Mouse (Mus musculus) cerebellum, adult 2 months (tissue): ENCODE results near the gene Olfr134. TPM values are rescaled to one million over a fixed set of nuclear protein-coding genes. Genes with fewer than 3 reads are reported as not detected.
"Not testable (repeated sequence)": the region's sequence is repeated elsewhere in the genome, so short reads cannot be mapped to it uniquely, and the experiment has no call there.

ENCODE experiments used
- DNase-seq, 2 experiments: peaks; one replicate each; pipeline ENCODE4 v3.0.0; 2021
- H3K27ac ChIP-seq: fragments of 200-500 bp; 2 replicates; pipeline ENCODE4 v1.5.1; 2012; ENCODE audit warnings: low read length, control low read depth, inconsistent platforms; ENCODE audit not compliant: insufficient read depth
- H3K27me3 ChIP-seq: fragments of 200-500 bp; 2 replicates; pipeline ENCODE4 v1.6.1; 2012; ENCODE audit warnings: inconsistent platforms, mild to moderate bottlenecking, low read length, moderate library complexity; ENCODE audit not compliant: control insufficient read depth, insufficient read depth
- H3K4me1 ChIP-seq: fragments of 200-500 bp; 2 replicates; pipeline ENCODE4 v1.6.1; 2011; ENCODE audit warnings: low read length; ENCODE audit not compliant: control insufficient read depth, insufficient read depth
- H3K4me3 ChIP-seq: fragments of 200-500 bp; replicated peaks from 2 replicates; pipeline ENCODE3; 2011; ENCODE audit warnings: mild to moderate bottlenecking, low read depth, low read length, control low read depth; ENCODE audit not compliant: insufficient read depth
- CTCF ChIP-seq: fragments of 200-500 bp; IDR thresholded peaks from 2 replicates; pipeline ENCODE4 v1.5.1; 2011; ENCODE audit warnings: low read depth, mild to moderate bottlenecking, control low read depth, low read length, moderate library complexity, borderline replicate concordance; ENCODE audit not compliant: insufficient read depth
- POLR2A ChIP-seq: fragments of 200-500 bp; IDR thresholded peaks from 2 replicates; pipeline ENCODE4 v1.6.1; 2011; ENCODE audit warnings: low read length, control low read depth, borderline replicate concordance; ENCODE audit not compliant: insufficient read depth
- WGBS: fragments of 180-500 bp; shearing (Covaris S2); methylation state at CpG from one replicate; pipeline ENCODE4 v1.1.7; 2018; 5-methylcytosine and 5-hydroxymethylcytosine counted together
- polyA plus RNA-seq: library from polyadenylated mRNA; depleted of rRNA; stranded (reverse); fragments of >200 nt; gene quantifications from 2 replicates; pipeline ENCODE4 v1.2.3, GENCODE M21; 2012; rRNA removed

The Olfr134 gene
- polyA plus RNA-seq, result not detected in 2 replicates

DNA sequence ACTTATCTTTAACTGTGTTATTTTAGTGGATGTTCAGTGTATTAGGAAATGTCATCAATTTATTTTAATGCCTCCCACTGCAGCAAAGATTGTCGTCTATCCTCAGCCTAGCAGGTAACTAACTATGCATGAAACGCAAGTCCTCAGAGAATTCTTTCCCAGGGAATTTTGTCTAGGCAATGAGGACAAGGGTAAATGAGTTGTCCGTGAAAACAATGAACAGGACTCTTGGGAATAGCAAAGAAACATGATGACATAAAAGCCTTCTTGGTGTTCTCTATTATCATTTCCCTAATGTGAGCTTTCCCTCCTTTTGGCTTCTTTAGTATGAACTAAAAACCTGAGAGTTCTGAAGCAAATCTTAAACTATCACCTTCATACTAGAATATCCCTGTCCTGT is at the start of gene Olfr134:
TSS of gene Olfr134 (plus strand) at position 301 of the 400 bp plus-strand sequence.
- 55% methylated on average over 3 of the region's 3 CpGs for WGBS
- DNase-seq, result no peak
- Histone ChIP-seq H3K4me1 (no peaks in the 10 kb centered on the region), H3K4me3 (no peak within 1 kb of the TSS), H3K27ac (no peak within 1 kb of the TSS), H3K27me3 (no peaks in the 10 kb centered on the region)
- TF ChIP-seq CTCF, result no peak
- no peak for TF ChIP-seq POLR2A

DNA sequence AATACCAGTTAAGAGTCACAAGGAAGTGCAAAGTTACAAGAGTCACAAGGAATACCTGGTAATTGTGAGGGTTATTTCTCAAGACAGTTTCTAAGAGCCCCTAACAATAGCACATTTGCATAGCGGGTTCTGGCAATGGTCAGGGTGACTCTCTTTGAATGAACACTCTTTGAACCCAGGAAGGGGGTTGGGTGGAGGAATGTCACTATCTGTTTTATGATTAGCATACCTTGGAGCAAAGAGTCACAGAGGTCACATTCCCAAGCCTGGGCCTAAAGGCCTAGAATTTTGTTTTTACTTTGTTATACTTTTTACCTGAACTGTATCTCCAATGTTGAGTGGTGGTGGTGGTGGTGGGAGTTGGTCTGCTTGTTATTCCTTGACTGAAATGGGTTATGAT is 47.0 kb upstream of the Olfr134 start:
- not testable (repeated sequence) for H3K27me3 ChIP-seq, DNase-seq, H3K4me1 ChIP-seq, H3K27ac ChIP-seq, H3K4me3 ChIP-seq
- 90% methylated on average over 1 of the region's 1 CpGs for WGBS

DNA sequence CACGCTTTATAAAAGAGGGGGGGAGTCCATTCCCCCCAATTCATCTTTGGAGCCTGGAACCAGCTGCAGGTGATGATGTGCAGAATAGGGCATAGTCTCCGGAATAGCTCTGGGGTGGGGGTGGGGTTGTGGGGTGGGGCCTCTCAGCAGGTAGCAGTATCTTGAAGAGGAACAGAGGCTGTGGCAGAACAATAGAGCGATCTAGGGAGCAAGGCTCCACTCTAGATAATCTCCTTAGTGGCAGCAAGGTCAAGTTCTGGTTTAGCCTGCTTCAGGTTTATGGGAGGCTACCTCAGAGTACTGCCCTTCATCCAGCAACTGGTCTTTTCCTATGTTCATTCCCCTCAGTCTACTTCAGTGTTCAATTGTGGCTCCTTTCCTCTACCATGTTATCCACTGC is 45.8 kb upstream of the Olfr134 start:
- not testable (repeated sequence) for H3K4me3 ChIP-seq, H3K27ac ChIP-seq
- WGBS, result 60% methylated on average over 3 of the region's 3 CpGs

DNA sequence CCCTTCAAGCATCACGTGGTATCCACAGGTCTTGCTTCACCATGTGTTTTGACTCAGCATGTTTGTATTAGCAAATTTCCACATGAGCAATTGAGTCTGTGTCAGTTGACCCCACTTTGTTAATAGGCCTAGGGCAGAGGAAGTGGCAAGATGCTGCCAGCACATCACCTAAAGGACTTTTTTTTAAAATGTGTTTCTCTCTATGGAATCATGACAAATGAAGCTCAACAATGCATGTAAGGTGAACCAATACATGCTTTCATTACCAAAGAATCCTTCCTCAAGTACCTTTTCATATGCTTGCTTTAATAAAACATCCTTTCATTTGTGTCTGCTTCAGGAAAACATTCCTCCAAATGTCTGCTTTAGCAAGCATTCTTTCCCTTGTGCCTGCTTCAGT is 36.8 kb upstream of the Olfr134 start, which contains the start of gene Olfr132:
TSS of gene Olfr132 (minus strand) at position 101 of the 400 bp plus-strand sequence.
- 64% methylated on average over 1 of the region's 1 CpGs for WGBS
- Histone ChIP-seq H3K4me1 (no peaks in the 10 kb centered on the region), H3K4me3 (no peak within 1 kb of the TSS), H3K27ac (no peak within 1 kb of the TSS), H3K27me3 (no peaks in the 10 kb centered on the region)
- DNase-seq, result no peak
- TF ChIP-seq CTCF (no peak), POLR2A (no peak)

More for the DNA sequence above, 45.8 kb upstream of the Olfr134 start:
- DNase-seq, H3K27me3 ChIP-seq, H3K4me1 ChIP-seq: not testable (repeated sequence)

DNA sequence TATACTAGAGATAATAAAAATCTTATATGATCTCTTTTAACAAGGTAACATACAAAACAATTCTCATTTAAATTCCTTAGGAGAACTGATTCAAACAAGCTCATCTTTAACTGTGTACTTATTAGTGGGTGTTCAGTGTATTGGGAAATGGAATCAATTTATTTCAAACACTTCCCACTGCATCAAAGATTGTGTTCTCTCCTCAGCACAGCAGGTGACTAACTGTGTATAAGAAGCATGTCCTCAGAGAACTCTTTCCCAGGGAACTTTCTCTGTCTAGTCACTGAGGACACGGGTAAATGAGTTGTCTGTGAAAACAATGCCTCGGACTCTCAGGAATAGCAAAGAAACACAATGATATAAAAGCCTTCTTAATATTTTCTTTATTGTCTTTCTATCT is 26.2 kb upstream of the Olfr134 start, which contains the start of gene Olfr133:
TSS of gene Olfr133 (plus strand) at position 301 of the 400 bp plus-strand sequence.
- no peak for DNase-seq
- Histone ChIP-seq H3K4me1 (no peaks in the 10 kb centered on the region), H3K4me3 (no peak within 1 kb of the TSS), H3K27ac (no peak within 1 kb of the TSS), H3K27me3 (no peaks in the 10 kb centered on the region)
- 5% methylated on average over 2 of the region's 2 CpGs for WGBS
- TF ChIP-seq POLR2A (no peak), CTCF (no peak)

DNA sequence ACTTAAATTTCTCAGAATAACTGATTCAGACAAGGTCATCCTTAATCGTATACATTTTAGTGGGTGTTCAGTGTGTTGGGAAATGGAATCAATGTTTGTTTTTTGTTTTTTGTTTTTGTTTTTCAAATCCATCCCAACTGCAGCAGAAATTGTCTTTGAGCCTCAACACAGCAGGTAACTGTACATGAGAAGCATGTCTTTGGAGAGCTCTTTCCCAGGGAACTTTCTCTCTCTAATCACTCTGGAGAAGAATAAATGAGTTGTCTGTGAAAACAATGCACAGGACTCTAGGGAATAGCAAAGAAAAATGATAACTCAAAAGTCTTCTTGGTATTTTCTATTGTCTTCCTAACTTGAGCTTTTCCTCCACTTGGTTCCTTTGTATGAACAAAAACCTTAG is 32.8 kb downstream of the Olfr134 start, which contains the start of gene Olfr135:
TSS of gene Olfr135 (plus strand) at position 301 of the 400 bp plus-strand sequence.
- H3K27me3 ChIP-seq, result no peaks in the 10 kb centered on the region
- DNase-seq, result no peak
- H3K4me3 ChIP-seq, result no peak within 1 kb of the TSS
- TF ChIP-seq CTCF, result no peak
- no peak for TF ChIP-seq POLR2A
- WGBS, result 93% methylated on average over 1 of the region's 1 CpGs
- no peak within 1 kb of the TSS for H3K27ac ChIP-seq
- H3K4me1 ChIP-seq, result no peaks in the 10 kb centered on the region

Other genes starting within 250 kb of the Olfr134 start
- gene Olfr761, start 218.3 kb upstream of the Olfr134 start, polyA plus RNA-seq, result not detected in 2 replicates
- not detected in 2 replicates for gene Olfr129, start 111.3 kb upstream of the Olfr134 start, polyA plus RNA-seq
- not detected in 2 replicates for gene Olfr130, start 107.5 kb upstream of the Olfr134 start, polyA plus RNA-seq
- gene Olfr131, start 82.7 kb upstream of the Olfr134 start, polyA plus RNA-seq, result not detected in 2 replicates
- gene Olfr132, start 36.9 kb upstream of the Olfr134 start, polyA plus RNA-seq, result not detected in 2 replicates
- gene Olfr133, start 26.1 kb upstream of the Olfr134 start, polyA plus RNA-seq, result not detected in 2 replicates
- not detected in 2 replicates for gene Olfr135, start 32.9 kb downstream of the Olfr134 start, polyA plus RNA-seq
- gene Olfr138, start 89.6 kb downstream of the Olfr134 start, polyA plus RNA-seq, result not detected in 2 replicates
- gene Olfr137, start 136.2 kb downstream of the Olfr134 start, polyA plus RNA-seq, result not detected in 2 replicates
- not detected in 2 replicates for gene Olfr136, start 158.4 kb downstream of the Olfr134 start, polyA plus RNA-seq
- not detected in 2 replicates for gene Esp36, start 248.8 kb downstream of the Olfr134 start, polyA plus RNA-seq